Mouse (Mus musculus) MEL (cell line): ENCODE measurements around the gene Fndc7. TPM values are rescaled to one million over a fixed set of nuclear protein-coding genes. Genes with fewer than 3 reads are reported as not detected.

Experiments used
- DNase-seq: peaks from one replicate; pipeline ENCODE4 v3.0.0; 2011; ENCODE audit warnings: low read depth, low spot score
- H3K27ac ChIP-seq: 2 replicates; pipeline ENCODE4 v1.5.1; 2012; ENCODE audit warnings: low read depth, mild to moderate bottlenecking, control low read depth, low read length, moderate library complexity; ENCODE audit not compliant: control insufficient read depth
- H3K27me3 ChIP-seq, 2 experiments: fragments of 150-350 bp in 1 of 2; sonication (generic) in 1 of 2; 2 replicates each; pipeline ENCODE4 v1.6.1; 2012; ENCODE audit warnings: low read length in 2 of 2, mild to moderate bottlenecking in 2 of 2, improper control_type of control experiment in 1 of 2, moderate library complexity in 1 of 2; ENCODE audit not compliant: insufficient read depth in 2 of 2, control insufficient read depth in 1 of 2
- H3K36me3 ChIP-seq, 2 experiments: 2 replicates each; pipeline ENCODE4 v1.6.1; 2012 to 2014; ENCODE audit warnings: low read length in 2 of 2, improper control_type of control experiment in 1 of 2, inconsistent platforms in 1 of 2, mild to moderate bottlenecking in 1 of 2; ENCODE audit not compliant: insufficient read depth in 2 of 2, control insufficient read depth in 1 of 2
- H3K4me1 ChIP-seq, 2 experiments: fragments of 150-350 bp in 1 of 2; sonication (generic) in 1 of 2; 2 replicates each; pipeline ENCODE4 v1.6.1; 2012; ENCODE audit warnings: low read length in 2 of 2, improper control_type of control experiment in 1 of 2, mild to moderate bottlenecking in 1 of 2; ENCODE audit not compliant: insufficient read depth in 2 of 2, control insufficient read depth in 1 of 2
- H3K4me3 ChIP-seq, 2 experiments: fragments of 150-350 bp in 1 of 2; sonication (generic) in 1 of 2; 2 replicates each; pipeline ENCODE4 v1.5.1; 2012; ENCODE audit warnings: low read depth in 2 of 2, low read length in 2 of 2, mild to moderate bottlenecking in 2 of 2, moderate library complexity in 2 of 2, control low read depth in 1 of 2, improper control_type of control experiment in 1 of 2; ENCODE audit not compliant: control insufficient read depth in 1 of 2, insufficient read depth in 1 of 2
- H3K79me2 ChIP-seq: 2 replicates; pipeline ENCODE4 v1.6.1; 2012; ENCODE audit warnings: mild to moderate bottlenecking, low read length, moderate library complexity; ENCODE audit not compliant: control insufficient read depth, poor library complexity, insufficient read depth
- H3K9ac ChIP-seq: 2 replicates; pipeline ENCODE4 v1.6.1; 2012; ENCODE audit warnings: low read depth, mild to moderate bottlenecking, control low read depth, low read length, moderate library complexity; ENCODE audit not compliant: control insufficient read depth, poor library complexity, severe bottlenecking
- H3K9me3 ChIP-seq: fragments of 150-350 bp; sonication (generic); replicated peaks from 2 replicates; pipeline ENCODE4 v1.6.1; 2012; ENCODE audit warnings: mild to moderate bottlenecking, low read length, improper control_type of control experiment, moderate library complexity; ENCODE audit not compliant: insufficient read depth
- BHLHE40 ChIP-seq: IDR thresholded peaks from 2 replicates; pipeline ENCODE4 v1.6.1; 2012; ENCODE audit warnings: low read depth, mild to moderate bottlenecking, inconsistent platforms, low read length, improper control_type of control experiment, borderline replicate concordance
- CHD1 ChIP-seq: IDR thresholded peaks from 2 replicates; pipeline ENCODE4 v1.6.1; 2012; ENCODE audit warnings: low read depth, mild to moderate bottlenecking, inconsistent platforms, low read length, improper control_type of control experiment
- CHD2 ChIP-seq: IDR thresholded peaks from 2 replicates; pipeline ENCODE4 v1.6.1; 2011; ENCODE audit warnings: low read length, improper control_type of control experiment
- CTCF ChIP-seq, 3 experiments: IDR thresholded peaks in 2 of 3; conservative IDR thresholded peaks in 1 of 3; 2 replicates each; pipeline ENCODE4 v1.5.1; 2011 to 2012; ENCODE audit warnings: low read length in 3 of 3, low read depth in 2 of 3, mild to moderate bottlenecking in 2 of 3, improper control_type of control experiment in 1 of 3, inconsistent platforms in 1 of 3, mixed read lengths in 1 of 3, moderate library complexity in 1 of 3; ENCODE audit not compliant: control insufficient read depth in 1 of 3, insufficient read depth in 1 of 3, poor library complexity in 1 of 3, severe bottlenecking in 1 of 3
- E2F4 ChIP-seq: IDR thresholded peaks from 2 replicates; pipeline ENCODE4 v1.6.1; 2011; ENCODE audit warnings: low read depth, low read length, improper control_type of control experiment, borderline replicate concordance
- EP300 ChIP-seq, 2 experiments: IDR thresholded peaks; 2 replicates each; pipeline ENCODE4 v1.6.1; 2011; ENCODE audit warnings: improper control_type of control experiment in 2 of 2, low read length in 2 of 2, low read depth in 1 of 2, mild to moderate bottlenecking in 1 of 2
- ETS1 ChIP-seq: IDR thresholded peaks from 2 replicates; pipeline ENCODE4 v1.6.1; 2012; ENCODE audit warnings: low read depth, mild to moderate bottlenecking, inconsistent platforms, low read length, improper control_type of control experiment, moderate library complexity
- GABPA ChIP-seq: IDR thresholded peaks from 2 replicates; pipeline ENCODE4 v1.6.1; 2012; ENCODE audit warnings: low read depth, mild to moderate bottlenecking, inconsistent platforms, low read length, improper control_type of control experiment, moderate library complexity
- GATA1 ChIP-seq: IDR thresholded peaks from 2 replicates; pipeline ENCODE4 v1.6.1; 2011; ENCODE audit warnings: low read depth, low read length, improper control_type of control experiment
- JUND ChIP-seq: IDR thresholded peaks from 2 replicates; pipeline ENCODE4 v1.6.1; 2011; ENCODE audit warnings: low read depth, mild to moderate bottlenecking, improper control_type of control experiment, low read length
- KAT2A ChIP-seq: conservative IDR thresholded peaks from 2 replicates; pipeline ENCODE4 v1.6.1; 2012; ENCODE audit warnings: low read depth, low read length, improper control_type of control experiment, inconsistent platforms
- MAFK ChIP-seq: IDR thresholded peaks from 2 replicates; pipeline ENCODE4 v1.6.1; 2011; ENCODE audit warnings: low read depth, mild to moderate bottlenecking, low read length, improper control_type of control experiment, borderline replicate concordance
- MAX ChIP-seq: IDR thresholded peaks from 2 replicates; pipeline ENCODE4 v1.6.1; 2011; ENCODE audit warnings: low read length, improper control_type of control experiment
- MAZ ChIP-seq: IDR thresholded peaks from 2 replicates; pipeline ENCODE4 v1.6.1; 2012; ENCODE audit warnings: low read depth, mild to moderate bottlenecking, inconsistent platforms, low read length, improper control_type of control experiment
- MEF2A ChIP-seq: IDR thresholded peaks from 2 replicates; pipeline ENCODE4 v1.6.1; 2014; ENCODE audit warnings: low read depth, mild to moderate bottlenecking, inconsistent platforms, low read length, improper control_type of control experiment; ENCODE audit not compliant: poor library complexity, insufficient replicate concordance, severe bottlenecking; ENCODE audit errors: extremely low read depth
- MXI1 ChIP-seq: IDR thresholded peaks from 2 replicates; pipeline ENCODE4 v1.6.1; 2011; ENCODE audit warnings: mild to moderate bottlenecking, low read depth, low read length, improper control_type of control experiment
- MYB ChIP-seq: IDR thresholded peaks from 2 replicates; pipeline ENCODE4 v1.6.1; 2011; ENCODE audit warnings: mild to moderate bottlenecking, low read depth, low read length, improper control_type of control experiment
- MYC ChIP-seq: IDR thresholded peaks from 2 replicates; pipeline ENCODE4 v1.6.1; 2011; ENCODE audit warnings: low read depth, mild to moderate bottlenecking, low read length, improper control_type of control experiment, moderate library complexity
- NELFE ChIP-seq: IDR thresholded peaks from 2 replicates; pipeline ENCODE4 v1.6.1; 2011; ENCODE audit warnings: low read depth, low read length, improper control_type of control experiment
- NRF1 ChIP-seq: IDR thresholded peaks from 2 replicates; pipeline ENCODE4 v1.6.1; 2014; ENCODE audit warnings: low read depth, mild to moderate bottlenecking, inconsistent platforms, low read length, improper control_type of control experiment, moderate library complexity; ENCODE audit not compliant: poor library complexity, insufficient read depth, severe bottlenecking
- POLR2A ChIP-seq, 2 experiments: IDR thresholded peaks; 2 replicates each; pipeline ENCODE4 v1.6.1; 2011 to 2012; ENCODE audit warnings: low read length in 2 of 2, mild to moderate bottlenecking in 2 of 2, control low read depth in 1 of 2, improper control_type of control experiment in 1 of 2, low read depth in 1 of 2, moderate library complexity in 1 of 2; ENCODE audit not compliant: control insufficient read depth in 1 of 2, insufficient read depth in 1 of 2, poor library complexity in 1 of 2
- POLR2AphosphoS2 ChIP-seq: IDR thresholded peaks from 2 replicates; pipeline ENCODE4 v1.6.1; 2011; ENCODE audit warnings: low read length, improper control_type of control experiment
- POLR2AphosphoS5 ChIP-seq: IDR thresholded peaks from 2 replicates; pipeline ENCODE4 v1.6.1; 2012; ENCODE audit warnings: low read depth, borderline replicate concordance, mild to moderate bottlenecking, inconsistent platforms, low read length, moderate library complexity, mixed read lengths
- RAD21 ChIP-seq: IDR thresholded peaks from 2 replicates; pipeline ENCODE4 v1.6.1; 2011; ENCODE audit warnings: mild to moderate bottlenecking, low read depth, low read length, improper control_type of control experiment
- RCOR1 ChIP-seq: IDR thresholded peaks from 2 replicates; pipeline ENCODE4 v1.6.1; 2012; ENCODE audit warnings: low read depth, mild to moderate bottlenecking, inconsistent platforms, low read length, improper control_type of control experiment
- SIN3A ChIP-seq: IDR thresholded peaks from 2 replicates; pipeline ENCODE4 v1.6.1; 2012; ENCODE audit warnings: low read length, improper control_type of control experiment, inconsistent platforms
- TAL1 ChIP-seq: IDR thresholded peaks from 2 replicates; pipeline ENCODE4 v1.6.1; 2012; ENCODE audit warnings: mild to moderate bottlenecking, inconsistent platforms, low read length, moderate library complexity, mixed read lengths
- TBP ChIP-seq: IDR thresholded peaks from 2 replicates; pipeline ENCODE4 v1.8.0; 2011; ENCODE audit warnings: low read depth, low read length, improper control_type of control experiment
- TCF12 ChIP-seq: IDR thresholded peaks from 2 replicates; pipeline ENCODE4 v1.6.1; 2014; ENCODE audit warnings: low read depth, mild to moderate bottlenecking, inconsistent platforms, low read length, improper control_type of control experiment, moderate library complexity
- UBTF ChIP-seq: IDR thresholded peaks from 2 replicates; pipeline ENCODE4 v1.6.1; 2012; ENCODE audit warnings: low read depth, mild to moderate bottlenecking, inconsistent platforms, low read length, improper control_type of control experiment, moderate library complexity, borderline replicate concordance; ENCODE audit not compliant: insufficient read depth
- USF1 ChIP-seq: IDR thresholded peaks from 2 replicates; pipeline ENCODE4 v1.6.1; 2014; ENCODE audit warnings: low read depth, mild to moderate bottlenecking, inconsistent platforms, low read length, improper control_type of control experiment, moderate library complexity
- USF2 ChIP-seq, 2 experiments: IDR thresholded peaks; 2 replicates each; pipeline ENCODE4 v1.6.1; 2011 to 2012; ENCODE audit warnings: improper control_type of control experiment in 2 of 2, low read length in 2 of 2, borderline replicate concordance in 1 of 2, inconsistent platforms in 1 of 2, low read depth in 1 of 2, mild to moderate bottlenecking in 1 of 2; ENCODE audit not compliant: insufficient read depth in 1 of 2
- ZKSCAN1 ChIP-seq: IDR thresholded peaks from 2 replicates; pipeline ENCODE4 v1.6.1; 2012; ENCODE audit warnings: low read depth, mild to moderate bottlenecking, inconsistent platforms, low read length, improper control_type of control experiment, moderate library complexity
- ZMIZ1 ChIP-seq: IDR thresholded peaks from 2 replicates; pipeline ENCODE4 v1.6.1; 2012; ENCODE audit warnings: low read depth, mild to moderate bottlenecking, inconsistent platforms, low read length, improper control_type of control experiment, moderate library complexity
- ZNF384 ChIP-seq: IDR thresholded peaks from 2 replicates; pipeline ENCODE4 v1.6.1; 2012; ENCODE audit warnings: low read depth, mild to moderate bottlenecking, inconsistent platforms, low read length, improper control_type of control experiment
- polyA plus RNA-seq, 2 experiments: library from polyadenylated mRNA; stranded (reverse) in 1 of 2; unstranded in 1 of 2; fragments of >175 nt in 1 of 2; fragments of >200 nt in 1 of 2; gene quantifications; 2 replicates each; pipeline versions ENCODE4 v1.2.1 to v1.2.4; 2012; ENCODE audit warnings: low replicate concordance in 2 of 2, low read depth in 1 of 2; ENCODE audit not compliant: insufficient read length in 2 of 2, insufficient read depth in 1 of 2, missing spikeins in 1 of 2
- total RNA-seq: library from RNA; depleted of rRNA; stranded (reverse); fragments of 300-350 nt; gene quantifications from 2 replicates; pipeline ENCODE4 v1.2.3, GENCODE M21; 2012

The Fndc7 gene
- total and polyA plus RNA-seq, 3 experiments = 0.13 TPM; not detected in 2

- H3K9me3 ChIP-seq = no peaks in the 10 kb centered on the region
- peaks cover 0 to 16% of the 10 kb centered on the region in 2 experiments; a peak in 2 of 4 replicates for H3K36me3 ChIP-seq
- peak overlapping the region; percentile 50 for H3K9ac ChIP-seq
- peaks cover 18 to 25% of the 10 kb centered on the region in 2 experiments for H3K4me1 ChIP-seq
- H3K27ac ChIP-seq = peak overlapping the region; percentile 69
- DNase-seq = peak; percentile 82
- H3K27me3 ChIP-seq = no peaks in the 10 kb centered on the region
- no peaks in the 10 kb centered on the region for H3K79me2 ChIP-seq
- H3K4me3 ChIP-seq = peak overlapping the region; percentile 40 to 44
- peak; percentile 85 for TF ChIP-seq RCOR1
- TF ChIP-seq EP300 (IDR thresholded peaks at IDR 0.05; ENCODE audit: low read depth in 1 of 2, low read length in 2 of 2) = peak; percentile 93 to 94
- TF ChIP-seq SIN3A = peak; percentile 66; the same call in 1 of the 2 replicates
- TF ChIP-seq POLR2AphosphoS2 = no peak
- TF ChIP-seq MAFK = peak; percentile 51; the same call in 1 of the 2 replicates
- TF ChIP-seq MAZ = peak; percentile 84
- TF ChIP-seq TBP = 0 out of 2 replicates have a peak, but pooled peaks have one; percentile 24
- peak; percentile 59; the same call in 1 of the 2 replicates for TF ChIP-seq ZMIZ1
- TF ChIP-seq NELFE = 0 out of 2 replicates have a peak, but pooled peaks have one; percentile 27
- TF ChIP-seq CHD2 = peak; percentile 52
- TF ChIP-seq CTCF (IDR thresholded peaks at IDR 0.05 in 2 of 3, conservative IDR thresholded peaks at IDR 0.05 in 1 of 3; ENCODE audit: control insufficient read depth in 1 of 3, insufficient read depth in 1 of 3, low read depth in 2 of 3, low read length in 3 of 3, poor library complexity in 1 of 3, severe bottlenecking in 1 of 3) = no peak
- 0 out of 2 replicates have a peak, but pooled peaks have one; percentile 7 for TF ChIP-seq MEF2A
- no peak for TF ChIP-seq MXI1
- TF ChIP-seq POLR2AphosphoS5 = no peak
- no peak for TF ChIP-seq KAT2A
- TF ChIP-seq GABPA = no peak
- 0 out of 2 replicates have a peak, but pooled peaks have one; percentile 18 for TF ChIP-seq MYC
- peak; percentile 41; the same call in 1 of the 2 replicates for TF ChIP-seq BHLHE40
- TF ChIP-seq POLR2A (IDR thresholded peaks at IDR 0.05; ENCODE audit: control insufficient read depth in 1 of 2, insufficient read depth in 1 of 2, low read depth in 1 of 2, low read length in 2 of 2, poor library complexity in 1 of 2) = no peak
- TF ChIP-seq MYB = no peak
- TF ChIP-seq E2F4 = no peak
- no peak for TF ChIP-seq ZKSCAN1
- TF ChIP-seq RAD21 = no peak
- no peak for TF ChIP-seq MAX
- peak; percentile 91 for TF ChIP-seq TCF12
- no peak for TF ChIP-seq USF2 (IDR thresholded peaks at IDR 0.05; ENCODE audit: borderline replicate concordance in 1 of 2, insufficient read depth in 1 of 2, low read depth in 1 of 2, low read length in 2 of 2)
- no peak for TF ChIP-seq USF1
- TF ChIP-seq GATA1 = peak; percentile 96
- no peak for TF ChIP-seq CHD1
- TF ChIP-seq ZNF384 = no peak
- peak; percentile 80 for TF ChIP-seq ETS1
- no peak for TF ChIP-seq UBTF
- peak; percentile 73 for TF ChIP-seq TAL1
- no peak for TF ChIP-seq JUND
- TF ChIP-seq NRF1 = no peak
Observed at GRCm38 (mm10) chr3:108885686-108886530, 3.9 kb downstream of the Fndc7 start.
